Mouse (Mus musculus): Measurements from ENCODE around the gene Ubqln1.

The Ubqln1 gene

GRCm38 (mm10) chr13:58215592-58216341, at the start of gene Ubqln1:
Ubqln1 (minus strand) TSS chr13:58215653.
- Histone ChIP-seq H3K36me3 (ENCODE audit: control insufficient read depth, insufficient read depth, low read length, poor library complexity, severe bottlenecking) (no peaks in the 10 kb centered on the region), H3K27me3 (ENCODE audit: control insufficient read depth, insufficient read depth, low read length, poor library complexity, severe bottlenecking) (no peaks in the 10 kb centered on the region)
- peak; percentile 95 for DNase-seq (ENCODE audit: low read depth, low spot score)

- H3K27me3 ChIP-seq (ENCODE audit: control insufficient read depth, insufficient read depth, low read length, poor library complexity, severe bottlenecking) = no peaks in the 10 kb centered on the region
- DNase-seq (ENCODE audit: low read depth, low spot score) = no peak
These were observed 48.1 kb upstream of the Ubqln1 start for GRCm38 (mm10) chr13:58263546-58263945.

GRCm38 (mm10) chr13:58261674-58262073, 46.2 kb upstream of the Ubqln1 start:
- DNase-seq (ENCODE audit: low read depth, low spot score) = no peak
- Histone ChIP-seq H3K36me3 (ENCODE audit: control insufficient read depth, insufficient read depth, low read length, poor library complexity, severe bottlenecking) (no peaks in the 10 kb centered on the region), H3K27me3 (ENCODE audit: control insufficient read depth, insufficient read depth, low read length, poor library complexity, severe bottlenecking) (no peaks in the 10 kb centered on the region)

More at GRCm38 (mm10) chr13:58263546-58263945, 48.1 kb upstream of the Ubqln1 start:
- H3K36me3 ChIP-seq (ENCODE audit: control insufficient read depth, insufficient read depth, low read length, poor library complexity, severe bottlenecking) = no peaks in the 10 kb centered on the region

GRCm38 (mm10) chr13:58253268-58253667, 37.8 kb upstream of the Ubqln1 start:
- DNase-seq (ENCODE audit: low read depth, low spot score) = no peak
- Histone ChIP-seq H3K36me3 (ENCODE audit: control insufficient read depth, insufficient read depth, low read length, poor library complexity, severe bottlenecking) (no peaks in the 10 kb centered on the region), H3K27me3 (ENCODE audit: control insufficient read depth, insufficient read depth, low read length, poor library complexity, severe bottlenecking) (no peaks in the 10 kb centered on the region)

- no peak for DNase-seq (ENCODE audit: low read depth, low spot score)
- no peaks in the 10 kb centered on the region for H3K36me3 ChIP-seq (ENCODE audit: control insufficient read depth, insufficient read depth, low read length, poor library complexity, severe bottlenecking)
- H3K27me3 ChIP-seq (ENCODE audit: control insufficient read depth, insufficient read depth, low read length, poor library complexity, severe bottlenecking) = no peaks in the 10 kb centered on the region
These were observed 33.5 kb upstream of the Ubqln1 start for GRCm38 (mm10) chr13:58248957-58249356.

GRCm38 (mm10) chr13:58236536-58236935, 21.1 kb upstream of the Ubqln1 start:
- no peaks in the 10 kb centered on the region for H3K36me3 ChIP-seq (ENCODE audit: control insufficient read depth, insufficient read depth, low read length, poor library complexity, severe bottlenecking)
- peak; percentile 54 for DNase-seq (ENCODE audit: low read depth, low spot score)
- no peaks in the 10 kb centered on the region for H3K27me3 ChIP-seq (ENCODE audit: control insufficient read depth, insufficient read depth, low read length, poor library complexity, severe bottlenecking)

- DNase-seq (ENCODE audit: low read depth, low spot score) = peak; percentile 81
These were observed 17.2 kb upstream of the Ubqln1 start for GRCm38 (mm10) chr13:58232611-58233010.

GRCm38 (mm10) chr13:58232070-58232469, 16.6 kb upstream of the Ubqln1 start:
- DNase-seq (ENCODE audit: low read depth, low spot score) = no peak
- H3K27me3 ChIP-seq (ENCODE audit: control insufficient read depth, insufficient read depth, low read length, poor library complexity, severe bottlenecking) = no peaks in the 10 kb centered on the region
- no peaks in the 10 kb centered on the region for H3K36me3 ChIP-seq (ENCODE audit: control insufficient read depth, insufficient read depth, low read length, poor library complexity, severe bottlenecking)

More at GRCm38 (mm10) chr13:58232611-58233010, 17.2 kb upstream of the Ubqln1 start:
- no peaks in the 10 kb centered on the region for H3K36me3 ChIP-seq (ENCODE audit: control insufficient read depth, insufficient read depth, low read length, poor library complexity, severe bottlenecking)
- no peaks in the 10 kb centered on the region for H3K27me3 ChIP-seq (ENCODE audit: control insufficient read depth, insufficient read depth, low read length, poor library complexity, severe bottlenecking)

GRCm38 (mm10) chr13:58228624-58229023, 13.2 kb upstream of the Ubqln1 start:
- no peaks in the 10 kb centered on the region for H3K36me3 ChIP-seq (ENCODE audit: control insufficient read depth, insufficient read depth, low read length, poor library complexity, severe bottlenecking)
- H3K27me3 ChIP-seq (ENCODE audit: control insufficient read depth, insufficient read depth, low read length, poor library complexity, severe bottlenecking) = no peaks in the 10 kb centered on the region
- DNase-seq (ENCODE audit: low read depth, low spot score) = no peak

GRCm38 (mm10) chr13:58225694-58226093, 10.2 kb upstream of the Ubqln1 start:
- no peak for DNase-seq (ENCODE audit: low read depth, low spot score)
- Histone ChIP-seq H3K36me3 (ENCODE audit: control insufficient read depth, insufficient read depth, low read length, poor library complexity, severe bottlenecking) (no peaks in the 10 kb centered on the region), H3K27me3 (ENCODE audit: control insufficient read depth, insufficient read depth, low read length, poor library complexity, severe bottlenecking) (no peaks in the 10 kb centered on the region)

- H3K27me3 ChIP-seq (ENCODE audit: control insufficient read depth, insufficient read depth, low read length, poor library complexity, severe bottlenecking) = no peaks in the 10 kb centered on the region
- no peaks in the 10 kb centered on the region for H3K36me3 ChIP-seq (ENCODE audit: control insufficient read depth, insufficient read depth, low read length, poor library complexity, severe bottlenecking)
- no peak for DNase-seq (ENCODE audit: low read depth, low spot score)
These were observed 4.8 kb upstream of the Ubqln1 start for GRCm38 (mm10) chr13:58220206-58220605.

GRCm38 (mm10) chr13:58217536-58217935, 2.1 kb upstream of the Ubqln1 start:
- no peak for DNase-seq (ENCODE audit: low read depth, low spot score)
- H3K36me3 ChIP-seq (ENCODE audit: control insufficient read depth, insufficient read depth, low read length, poor library complexity, severe bottlenecking) = no peaks in the 10 kb centered on the region
- no peaks in the 10 kb centered on the region for H3K27me3 ChIP-seq (ENCODE audit: control insufficient read depth, insufficient read depth, low read length, poor library complexity, severe bottlenecking)

- Histone ChIP-seq H3K36me3 (ENCODE audit: control insufficient read depth, insufficient read depth, low read length, poor library complexity, severe bottlenecking) (no peaks in the 10 kb centered on the region), H3K27me3 (ENCODE audit: control insufficient read depth, insufficient read depth, low read length, poor library complexity, severe bottlenecking) (no peaks in the 10 kb centered on the region)
- DNase-seq (ENCODE audit: low read depth, low spot score) = no peak
These were observed 942 bp upstream of the Ubqln1 start for GRCm38 (mm10) chr13:58216395-58216794.

GRCm38 (mm10) chr13:58215253-58215591, 231 bp downstream of the Ubqln1 start:
- Histone ChIP-seq H3K36me3 (ENCODE audit: control insufficient read depth, insufficient read depth, low read length, poor library complexity, severe bottlenecking) (no peaks in the 10 kb centered on the region), H3K27me3 (ENCODE audit: control insufficient read depth, insufficient read depth, low read length, poor library complexity, severe bottlenecking) (no peaks in the 10 kb centered on the region)
- DNase-seq (ENCODE audit: low read depth, low spot score) = no peak

GRCm38 (mm10) chr13:58214346-58215252, 854 bp downstream of the Ubqln1 start:
- no peaks in the 10 kb centered on the region for H3K36me3 ChIP-seq (ENCODE audit: control insufficient read depth, insufficient read depth, low read length, poor library complexity, severe bottlenecking)
- DNase-seq (ENCODE audit: low read depth, low spot score) = peak; percentile 67
- no peaks in the 10 kb centered on the region for H3K27me3 ChIP-seq (ENCODE audit: control insufficient read depth, insufficient read depth, low read length, poor library complexity, severe bottlenecking)

Measured in splenic B cell, adult 2 months (primary cell).